Mouse (Mus musculus): ENCODE measurements around the gene E030030I06Rik. TPM values are rescaled to one million over a fixed set of nuclear protein-coding genes. Genes with fewer than 3 reads are reported as not detected.
A peak's percentile ranks its signal among the peaks of the same experiment; 100 is the strongest.
"Not testable (repeated sequence)": the region's sequence is repeated elsewhere in the genome, so short reads cannot be mapped to it uniquely, and the experiment has no call there.

Gene E030030I06Rik
- polyA plus RNA-seq (2015; fragmentation: Nextera tagmentation; extraction: Ambion mirVana): 37.1 and 37.8 TPM in 2 replicates

- Histone ChIP-seq H3K27ac (peak within 1 kb of the TSS; percentile 47; the same call in 1 of the 2 replicates), H3K27me3 (ENCODE audit: insufficient read depth, low read length) (peaks cover 7% of the 10 kb centered on the region), H3K4me1 (replicated peaks; ENCODE audit: insufficient read depth, low read length) (peaks cover 6% of the 10 kb centered on the region; the same call in 1 of the 2 replicates), H3K4me2 (ENCODE audit: low read length) (peak within 1 kb of the TSS; percentile 97), H3K36me3 (ENCODE audit: insufficient read depth, low read length) (no peaks in the 10 kb centered on the region), H3K4me3 (replicated peaks; ENCODE audit: low read depth, low read length) (peak within 1 kb of the TSS; percentile 78), H3K9me3 (replicated peaks; ENCODE audit: low read length) (no peaks in the 10 kb centered on the region), H3K9ac (ENCODE audit: low read depth, low read length) (peak within 1 kb of the TSS; percentile 79)
- DNase-seq (ENCODE audit: low spot score) (peak; percentile 18), ATAC-seq (replicated peaks; ENCODE audit: low FRiP score, low read depth) (peak; percentile 26; the same call in 1 of the 2 replicates)
- WGBS: under 1% methylated on average over 37 of the region's 37 CpGs
- no peak for TF ChIP-seq CTCF (IDR thresholded peaks at IDR 0.05; ENCODE audit: low read depth)
Measured at GRCm38 (mm10) chr10:22149073-22149690, at the start of gene E030030I06Rik. E030030I06Rik (minus strand) TSS chr10:22149270.

DNA sequence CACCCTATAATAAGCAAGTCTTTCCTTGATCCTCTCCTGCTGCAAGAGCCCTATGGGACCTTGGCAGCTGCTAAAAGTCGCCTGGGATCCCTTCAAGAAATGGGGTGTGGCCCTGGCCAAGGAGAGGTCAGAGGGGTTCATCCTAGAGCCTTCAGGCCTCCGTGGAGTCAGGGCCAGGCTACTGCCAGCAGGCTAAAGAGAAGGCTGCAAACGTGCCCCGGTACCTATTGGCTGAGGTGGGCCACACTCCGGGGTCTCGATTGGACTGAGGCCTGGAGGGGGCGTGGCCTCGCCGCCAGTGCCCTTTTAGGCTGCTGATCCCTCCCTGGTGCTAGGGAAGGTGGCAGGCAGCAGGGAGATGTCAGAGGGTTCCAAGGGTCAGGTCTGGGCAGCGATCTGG, 42.0 kb upstream of the E030030I06Rik start:
- not testable (repeated sequence) for H3K27me3 ChIP-seq (ENCODE audit: insufficient read depth, low read length); H3K9me3 ChIP-seq (replicated peaks; ENCODE audit: low read length); DNase-seq (ENCODE audit: low spot score); H3K4me2 ChIP-seq (ENCODE audit: low read length); H3K36me3 ChIP-seq (ENCODE audit: insufficient read depth, low read length); H3K4me3 ChIP-seq (replicated peaks; ENCODE audit: low read depth, low read length); H3K4me1 ChIP-seq (replicated peaks; ENCODE audit: insufficient read depth, low read length); H3K27ac ChIP-seq; H3K9ac ChIP-seq (ENCODE audit: low read depth, low read length)
- 0 out of 2 replicates have a peak, but pooled peaks have one; percentile 47 for ATAC-seq (replicated peaks; ENCODE audit: low FRiP score, low read depth)
- 11% methylated on average over 6 of the region's 10 CpGs for WGBS

DNA sequence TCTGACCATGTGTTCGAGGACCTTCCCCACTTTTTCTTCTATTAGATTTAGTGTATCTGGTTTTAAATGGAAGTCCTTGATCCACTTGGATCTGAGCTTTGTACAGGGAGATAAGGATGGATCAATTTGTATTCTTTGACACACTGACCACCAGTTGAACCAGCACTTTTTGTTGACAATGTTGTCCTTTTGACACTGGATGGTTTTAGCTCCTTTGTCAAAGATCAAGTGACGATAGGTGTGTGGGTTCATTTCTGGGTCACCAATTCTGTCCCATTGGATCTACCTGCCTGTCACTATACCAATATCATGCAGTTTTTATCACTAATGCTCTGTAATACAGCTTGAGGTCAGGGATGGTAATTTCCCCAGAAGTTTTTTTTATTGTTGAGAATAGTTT, 27.4 kb upstream of the E030030I06Rik start:
- DNase-seq (ENCODE audit: low spot score); H3K9ac ChIP-seq (ENCODE audit: low read depth, low read length); H3K27ac ChIP-seq; H3K9me3 ChIP-seq (replicated peaks; ENCODE audit: low read length); H3K27me3 ChIP-seq (ENCODE audit: insufficient read depth, low read length); H3K36me3 ChIP-seq (ENCODE audit: insufficient read depth, low read length); H3K4me2 ChIP-seq (ENCODE audit: low read length); ATAC-seq (replicated peaks; ENCODE audit: low FRiP score, low read depth); H3K4me3 ChIP-seq (replicated peaks; ENCODE audit: low read depth, low read length); H3K4me1 ChIP-seq (replicated peaks; ENCODE audit: insufficient read depth, low read length): not testable (repeated sequence)
- WGBS: 95% methylated on average over 2 of the region's 2 CpGs

- not testable (repeated sequence) for H3K9me3 ChIP-seq (replicated peaks; ENCODE audit: low read length); H3K27ac ChIP-seq; H3K9ac ChIP-seq (ENCODE audit: low read depth, low read length); H3K4me2 ChIP-seq (ENCODE audit: low read length); H3K4me3 ChIP-seq (replicated peaks; ENCODE audit: low read depth, low read length); H3K4me1 ChIP-seq (replicated peaks; ENCODE audit: insufficient read depth, low read length); H3K27me3 ChIP-seq (ENCODE audit: insufficient read depth, low read length); H3K36me3 ChIP-seq (ENCODE audit: insufficient read depth, low read length); DNase-seq (ENCODE audit: low spot score); ATAC-seq (replicated peaks; ENCODE audit: low FRiP score, low read depth)
- 93% methylated on average over 2 of the region's 2 CpGs for WGBS
Measured at GRCm38 (mm10) chr10:22174190-22174487, 25.1 kb upstream of the E030030I06Rik start.

GRCm38 (mm10) chr10:22173335-22174189, 24.5 kb upstream of the E030030I06Rik start:
- WGBS: 16% methylated on average over 11 of the region's 17 CpGs
- ATAC-seq (replicated peaks; ENCODE audit: low FRiP score, low read depth); H3K27me3 ChIP-seq (ENCODE audit: insufficient read depth, low read length); H3K4me3 ChIP-seq (replicated peaks; ENCODE audit: low read depth, low read length); H3K27ac ChIP-seq; H3K9ac ChIP-seq (ENCODE audit: low read depth, low read length); H3K9me3 ChIP-seq (replicated peaks; ENCODE audit: low read length); H3K36me3 ChIP-seq (ENCODE audit: insufficient read depth, low read length); DNase-seq (ENCODE audit: low spot score); H3K4me1 ChIP-seq (replicated peaks; ENCODE audit: insufficient read depth, low read length): not testable (repeated sequence)
- H3K4me2 ChIP-seq (ENCODE audit: low read length): peak overlapping the region; percentile 31

DNA sequence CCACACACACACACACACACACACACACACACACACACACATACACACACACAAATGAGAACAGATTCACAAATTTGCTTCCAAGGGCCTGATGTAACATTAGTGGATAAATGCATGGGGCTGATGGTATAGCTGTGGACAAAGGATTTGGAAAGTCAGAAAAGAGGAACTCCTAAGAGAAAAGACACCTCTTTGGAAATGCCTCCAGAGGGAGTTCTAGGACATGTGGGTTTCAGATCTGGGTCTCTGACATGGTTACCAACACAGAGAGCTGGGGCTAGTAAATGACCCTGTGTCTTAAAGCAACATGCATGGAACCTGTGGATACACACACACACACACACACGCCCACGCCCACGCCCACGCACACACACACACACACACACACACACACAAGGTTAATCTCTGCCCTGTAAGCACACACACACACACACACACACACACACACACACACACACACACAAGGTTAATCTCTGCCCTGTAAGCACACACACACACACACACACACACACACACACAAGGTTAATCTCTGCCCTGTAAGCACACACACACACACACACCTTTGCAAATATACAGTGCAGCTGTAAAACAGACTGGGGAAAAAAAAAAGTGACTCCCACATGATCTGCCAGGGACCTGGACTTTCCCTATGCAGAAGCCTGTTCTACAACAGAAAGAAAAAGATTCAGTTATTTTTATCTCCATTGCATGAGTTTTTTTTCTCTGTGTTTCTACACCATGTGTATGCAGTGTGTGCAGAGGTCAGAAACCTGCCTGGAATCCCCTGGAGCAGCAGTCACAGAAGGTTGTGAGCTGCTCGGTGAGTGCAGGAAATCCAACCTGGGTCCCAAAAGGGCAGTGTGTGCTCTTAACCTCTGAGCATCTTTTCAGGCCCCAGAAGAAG, 23.6 kb upstream of the E030030I06Rik start:
- not testable (repeated sequence) for ATAC-seq (replicated peaks; ENCODE audit: low FRiP score, low read depth); H3K27ac ChIP-seq; H3K9ac ChIP-seq (ENCODE audit: low read depth, low read length); DNase-seq (ENCODE audit: low spot score); H3K36me3 ChIP-seq (ENCODE audit: insufficient read depth, low read length); H3K27me3 ChIP-seq (ENCODE audit: insufficient read depth, low read length); H3K4me3 ChIP-seq (replicated peaks; ENCODE audit: low read depth, low read length); H3K4me1 ChIP-seq (replicated peaks; ENCODE audit: insufficient read depth, low read length); H3K9me3 ChIP-seq (replicated peaks; ENCODE audit: low read length)
- 68% methylated on average over 4 of the region's 5 CpGs for WGBS
- H3K4me2 ChIP-seq (ENCODE audit: low read length): peak overlapping the region; percentile 31

DNA sequence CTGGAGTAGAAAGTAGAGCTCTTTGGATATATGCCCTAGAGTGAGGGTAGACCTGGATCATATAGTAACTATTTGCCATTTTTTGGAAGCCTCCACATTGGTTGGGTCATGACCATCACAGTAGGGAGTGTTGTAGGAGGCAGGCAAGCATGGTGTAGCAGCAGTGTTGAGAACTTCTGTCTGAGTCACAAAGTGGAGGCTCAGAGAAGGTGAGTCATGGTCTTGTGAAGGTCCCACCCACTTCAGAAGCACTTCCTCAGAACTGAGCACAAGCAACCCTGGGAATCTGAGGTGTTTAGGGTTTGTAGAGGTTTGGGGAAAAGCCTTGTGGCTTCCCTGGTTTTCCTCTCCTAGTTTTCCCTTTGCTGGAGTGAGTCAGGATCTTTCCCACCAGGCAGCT, 20.0 kb upstream of the E030030I06Rik start:
- not testable (repeated sequence) for H3K9me3 ChIP-seq (replicated peaks; ENCODE audit: low read length); H3K4me3 ChIP-seq (replicated peaks; ENCODE audit: low read depth, low read length); DNase-seq (ENCODE audit: low spot score); H3K27ac ChIP-seq; H3K4me2 ChIP-seq (ENCODE audit: low read length); ATAC-seq (replicated peaks; ENCODE audit: low FRiP score, low read depth); H3K36me3 ChIP-seq (ENCODE audit: insufficient read depth, low read length); H3K4me1 ChIP-seq (replicated peaks; ENCODE audit: insufficient read depth, low read length); H3K27me3 ChIP-seq (ENCODE audit: insufficient read depth, low read length); H3K9ac ChIP-seq (ENCODE audit: low read depth, low read length)

DNA sequence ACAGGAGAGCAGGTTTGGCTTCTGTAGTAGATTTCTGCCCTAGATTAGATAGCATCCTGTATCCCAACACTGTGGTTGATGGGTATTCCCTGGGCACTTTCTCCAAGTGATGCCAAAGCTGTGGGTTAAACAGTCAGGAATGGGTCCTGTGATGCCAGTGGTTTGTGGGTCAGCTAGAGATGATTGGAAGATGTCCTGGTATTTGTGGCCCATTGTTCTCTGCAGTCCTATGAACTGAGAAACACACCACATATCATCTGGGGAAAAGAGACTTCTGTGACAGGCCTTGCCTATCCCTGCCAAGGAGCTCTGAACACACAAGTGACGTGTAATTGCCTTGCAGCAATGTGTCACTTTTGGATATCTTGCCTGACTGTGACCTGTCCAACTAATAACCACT, 18.0 kb upstream of the E030030I06Rik start:
- H3K36me3 ChIP-seq (ENCODE audit: insufficient read depth, low read length); ATAC-seq (replicated peaks; ENCODE audit: low FRiP score, low read depth); H3K27ac ChIP-seq; DNase-seq (ENCODE audit: low spot score); H3K9me3 ChIP-seq (replicated peaks; ENCODE audit: low read length); H3K27me3 ChIP-seq (ENCODE audit: insufficient read depth, low read length); H3K4me1 ChIP-seq (replicated peaks; ENCODE audit: insufficient read depth, low read length); H3K9ac ChIP-seq (ENCODE audit: low read depth, low read length); H3K4me2 ChIP-seq (ENCODE audit: low read length); H3K4me3 ChIP-seq (replicated peaks; ENCODE audit: low read depth, low read length): not testable (repeated sequence)
- WGBS: 91% methylated on average over 1 of the region's 1 CpGs

GRCm38 (mm10) chr10:22166025-22166424, 17.0 kb upstream of the E030030I06Rik start:
- not testable (repeated sequence) for H3K4me1 ChIP-seq (replicated peaks; ENCODE audit: insufficient read depth, low read length); DNase-seq (ENCODE audit: low spot score); ATAC-seq (replicated peaks; ENCODE audit: low FRiP score, low read depth); H3K4me2 ChIP-seq (ENCODE audit: low read length); H3K27me3 ChIP-seq (ENCODE audit: insufficient read depth, low read length); H3K36me3 ChIP-seq (ENCODE audit: insufficient read depth, low read length); H3K27ac ChIP-seq; H3K9ac ChIP-seq (ENCODE audit: low read depth, low read length); H3K9me3 ChIP-seq (replicated peaks; ENCODE audit: low read length); H3K4me3 ChIP-seq (replicated peaks; ENCODE audit: low read depth, low read length)
- WGBS: 59% methylated on average over 2 of the region's 2 CpGs

Data from kidney, postnatal 0 days (tissue).